Mouse (Mus musculus) gastrocnemius, adult 2 months (tissue): ENCODE results near the gene Olfr1318. TPM values are rescaled to one million over a fixed set of nuclear protein-coding genes. Genes with fewer than 3 reads are reported as not detected.

Source experiments
- DNase-seq: peaks from one replicate; pipeline ENCODE4 v3.0.0; 2022
- H3K27ac ChIP-seq: fragments of 200-600 bp; 2 replicates; pipeline ENCODE4 v1.8.1; 2022; ENCODE audit warnings: mild to moderate bottlenecking
- H3K4me3 ChIP-seq: fragments of 200-600 bp; 2 replicates; pipeline ENCODE4 v1.8.1; 2022; ENCODE audit warnings: mild to moderate bottlenecking, moderate library complexity
- CTCF ChIP-seq: fragments of 200-600 bp; IDR thresholded peaks from 2 replicates; pipeline ENCODE4 v1.8.1; 2022; ENCODE audit warnings: antibody characterized with exemption, mild to moderate bottlenecking, moderate library complexity
- intact Hi-C: fragments of 180-260 bp; cut with DNase I; formaldehyde crosslinking; loops from one replicate; pipeline ENCODE4 v1.15.1; 2025
- long read RNA-seq, 2 experiments: library from polyadenylated mRNA; stranded (forward); transcript quantifications; one replicate each; pipeline ENCODE4 v2.0.0; 2021
- total RNA-seq, 2 experiments: library from RNA; stranded (reverse); gene quantifications; 2 replicates each; pipeline ENCODE4 v1.2.3; 2021

The Olfr1318 gene
- not detected for total RNA-seq
- long read RNA-seq, experiment 1 = 0 reads
- long read RNA-seq, experiment 2 = 0 reads

DNA sequence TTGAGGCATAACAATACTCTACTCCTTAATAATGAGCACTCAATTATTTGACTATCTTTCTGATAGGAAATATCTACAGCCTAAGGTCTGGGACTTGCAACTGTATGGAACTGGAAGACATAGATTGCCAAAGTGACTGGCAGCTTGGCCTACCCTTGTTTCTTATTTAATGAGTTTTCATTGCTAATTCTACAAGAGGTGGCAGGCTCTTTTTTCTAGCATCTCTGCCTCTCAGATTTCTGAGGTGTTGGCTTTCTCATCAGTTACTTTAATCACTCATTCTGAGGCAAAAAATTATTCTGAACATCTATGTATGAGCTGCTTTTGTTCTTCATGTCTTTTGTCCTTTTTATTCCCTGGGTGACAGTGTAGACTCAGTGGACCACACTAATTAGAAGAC, at the start of gene Olfr1318:
TSS of gene Olfr1318 (plus strand) at position 301 of the 400 bp plus-strand sequence.
- no peak for DNase-seq
- intact Hi-C loops = no loop called here
- Histone ChIP-seq H3K4me3 (no peak within 1 kb of the TSS), H3K27ac (no peak within 1 kb of the TSS)
- TF ChIP-seq CTCF = no peak

- DNase-seq = no peak
- no peak within 1 kb of the TSS for H3K27ac ChIP-seq
- TF ChIP-seq CTCF = no peak
- no peak within 1 kb of the TSS for H3K4me3 ChIP-seq
- intact Hi-C loops = no loop called here
These were observed 38.7 kb upstream of the Olfr1318 start, which contains the start of gene Olfr1315-ps1 for GRCm38 (mm10) chr2:112115340-112115739. TSS of gene Olfr1315-ps1 (minus strand) at chr2:112115440.

- no peak within 1 kb of the TSS for H3K27ac ChIP-seq
- intact Hi-C loops = no loop called here
- no peak for TF ChIP-seq CTCF
- H3K4me3 ChIP-seq = no peak within 1 kb of the TSS
- DNase-seq = no peak
These were observed 19.1 kb upstream of the Olfr1318 start, which contains the start of gene Olfr1316 for GRCm38 (mm10) chr2:112134877-112135276. TSS of gene Olfr1316 (minus strand) at chr2:112134977.

GRCm38 (mm10) chr2:112140029-112140428, 14.0 kb upstream of the Olfr1318 start, which contains the start of gene Olfr1317:
TSS of gene Olfr1317 (plus strand) at chr2:112140329.
- no peak within 1 kb of the TSS for H3K27ac ChIP-seq
- intact Hi-C loops = no loop called here
- no peak for DNase-seq
- no peak for TF ChIP-seq CTCF
- H3K4me3 ChIP-seq = no peak within 1 kb of the TSS

GRCm38 (mm10) chr2:112196859-112197258, 42.9 kb downstream of the Olfr1318 start:
- DNase-seq = no peak
- TF ChIP-seq CTCF = peak; percentile 99
- no peak overlapping the region for H3K4me3 ChIP-seq
- H3K27ac ChIP-seq = no peak overlapping the region
- intact Hi-C loops = loop anchor here (1.0 kb wide), 1 partner anchor 19 kb away; no protein-coding TSS in a partner anchor

DNA sequence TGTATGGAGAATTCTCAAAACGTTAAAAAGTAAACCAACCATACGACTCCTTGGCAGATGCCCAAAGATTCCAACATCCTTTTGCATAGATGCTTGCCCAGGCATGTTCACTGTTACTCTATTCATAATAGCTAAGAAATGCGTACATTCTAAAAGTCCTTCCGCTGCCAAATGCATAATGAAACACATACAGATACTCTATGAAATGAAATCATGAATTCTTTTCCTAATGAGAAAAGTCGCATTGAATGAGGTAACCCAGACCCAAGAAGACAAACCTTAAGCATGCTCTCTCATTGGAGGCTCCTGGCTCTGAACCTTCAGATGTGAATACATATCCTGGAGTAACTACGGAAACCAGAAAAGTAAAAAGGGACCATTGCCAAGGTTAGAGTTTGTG, 49.1 kb downstream of the Olfr1318 start:
- H3K27ac ChIP-seq = no peak overlapping the region
- TF ChIP-seq CTCF = no peak
- intact Hi-C loops = no loop called here
- no peak for DNase-seq
- H3K4me3 ChIP-seq = no peak overlapping the region

Other genes with a start within 250 kb of the Olfr1318 start
- not detected for gene Olfr1306, start 237.9 kb upstream of the Olfr1318 start, total RNA-seq
- gene Olfr1307, start 204.8 kb upstream of the Olfr1318 start, total RNA-seq = not detected
- gene Olfr1308, start 189.3 kb upstream of the Olfr1318 start, total RNA-seq = not detected
- not detected for gene Olfr1309, start 163.9 kb upstream of the Olfr1318 start, total RNA-seq
- gene Olfr1310, start 141.5 kb upstream of the Olfr1318 start, total RNA-seq = not detected
- not detected for gene Olfr1311, start 129.8 kb upstream of the Olfr1318 start, total RNA-seq
- not detected for gene Olfr1312, start 104.0 kb upstream of the Olfr1318 start, total RNA-seq
- not detected for gene Olfr1313, start 76.4 kb upstream of the Olfr1318 start, total RNA-seq
- not detected for gene Olfr1314, start 57.4 kb upstream of the Olfr1318 start, total RNA-seq
- gene Olfr1315-ps1, start 38.8 kb upstream of the Olfr1318 start, total RNA-seq = not detected
- gene Olfr1316, start 19.2 kb upstream of the Olfr1318 start, total RNA-seq = not detected
- not detected for gene Olfr1317, start 13.9 kb upstream of the Olfr1318 start, total RNA-seq
- gene Lpcat4, start 85.3 kb downstream of the Olfr1318 start, total RNA-seq = 1 to 10 TPM in 1 of 2 experiments, under 1 TPM in 1; 0.99 to 1.5 TPM
- gene Nutm1, start 105.1 kb downstream of the Olfr1318 start, total RNA-seq = not detected
- 10 to 100 TPM; 51.6 to 64.3 TPM for gene Nop10, start 107.7 kb downstream of the Olfr1318 start, total RNA-seq
- 10 to 100 TPM; 25.5 to 26.6 TPM for gene Slc12a6, start 111.6 kb downstream of the Olfr1318 start, total RNA-seq
- gene Gm21985, start 112.1 kb downstream of the Olfr1318 start, total RNA-seq = 1 to 10 TPM in 1 of 2 experiments, under 1 TPM in 1; 0.71 to 1.8 TPM
- gene Emc4, start 213.8 kb downstream of the Olfr1318 start, total RNA-seq = 10 to 100 TPM; 68.4 to 75.8 TPM
- gene Katnbl1, start 225.0 kb downstream of the Olfr1318 start, total RNA-seq = 1 to 10 TPM; 2.1 to 3.2 TPM